Comparison of ENCODE assay signal across 10 mouse cellular contexts in genomic region chr15:81072748-81073147, GRCm38 (mm10).
DNase-seq lines count a peak whose midpoint lies in the region.
"Had no signal": no experiment of that assay in that cellular context is flagged by ENCODE, and none has a peak within 500 bp of the region (broad histone marks: within the 10 kb centered on the region; RNA-seq: fewer than 3 reads in every experiment).

No protein-coding gene starts in this region.

- H3K36me3 ChIP-seq in midbrain, embryonic 10.5 days, result peaks cover 4% of the 10 kb centered on the region
- H3K36me3 ChIP-seq: midbrain, embryonic 12.5 days had no signal

- no peaks in the 10 kb centered on the region for H3K27me3 ChIP-seq in midbrain, embryonic 10.5 days (ENCODE audit: low read depth, poor library complexity, severe bottlenecking)
- H3K27me3 ChIP-seq: midbrain, embryonic 12.5 days had no signal

- DNase-seq in embryo, embryonic 10 days (ENCODE audit: low spot score), result peak; percentile 38
- DNase-seq in embryo, embryonic 11 days, result no peak
- peak; percentile 32 to 71 for DNase-seq in spleen, postnatal 4 days (ENCODE audit: low spot score in 2 of 2)
- no peak for DNase-seq in spleen, adult 12 weeks (ENCODE audit: low spot score)
- DNase-seq in kidney, postnatal 10 days, result peak; percentile 63
- no peak for DNase-seq in urinary bladder, postnatal 36 days (ENCODE audit: low spot score in 2 of 2)
- DNase-seq in midbrain, embryonic 10.5 days (ENCODE audit: low spot score), result no peak
- DNase-seq in layer of hippocampus, postnatal 36 days, result no peak

- H3K4me3 ChIP-seq in midbrain, embryonic 10.5 days, result no peak overlapping the region
- H3K4me3 ChIP-seq: erythroblast, embryonic 14.5 days; midbrain, embryonic 12.5 days had no signal

- H3K27ac ChIP-seq in midbrain, embryonic 10.5 days (replicated peaks), result no peak overlapping the region
- H3K27ac ChIP-seq: midbrain, embryonic 12.5 days had no signal

- 69% methylated on average over 2 of the region's 2 CpGs for WGBS in midbrain, embryonic 10.5 days

- no peaks in the 10 kb centered on the region; the same call in 1 of the 2 replicates for H3K9me3 ChIP-seq in midbrain, embryonic 10.5 days (replicated peaks)
- H3K9me3 ChIP-seq: midbrain, embryonic 12.5 days had no signal

- H3K4me1 ChIP-seq in midbrain, embryonic 10.5 days, result no peaks in the 10 kb centered on the region
- H3K4me1 ChIP-seq: midbrain, embryonic 12.5 days had no signal

Comparison
In these comparisons a context has a peak if more than half of its experiments do, and no peak if none do; other contexts are left out.
1. DNase-seq: peak in embryo, embryonic 10 days (single experiment), spleen, postnatal 4 days (2 of 2) and kidney, postnatal 10 days (single experiment); none in embryo, embryonic 11 days (single experiment), spleen, adult 12 weeks (single experiment), urinary bladder, postnatal 36 days (0 of 2), midbrain, embryonic 10.5 days (single experiment) and layer of hippocampus, postnatal 36 days (0 of 2).